Mouse (Mus musculus): ENCODE results near the gene Gm960. TPM values are rescaled to one million over a fixed set of nuclear protein-coding genes. Genes with fewer than 3 reads are reported as not detected.

The Gm960 gene
- polyA plus RNA-seq, 1 experiment, result not detected

- Histone ChIP-seq H3K27ac (replicated peaks; ENCODE audit: low read depth, low read length) (no peak overlapping the region), H3K4me3 (ENCODE audit: insufficient read depth, low read depth, low read length) (no peak overlapping the region), H3K4me1 (ENCODE audit: control insufficient read depth, insufficient read depth, insufficient read length, low read length) (no peaks in the 10 kb centered on the region)
Measured at GRCm38 (mm10) chr19:4719351-4719764, 20.9 kb upstream of the Gm960 start.

GRCm38 (mm10) chr19:4718716-4719115 is 20.2 kb upstream of the Gm960 start:
- no peak overlapping the region for H3K27ac ChIP-seq (replicated peaks; ENCODE audit: low read depth, low read length)
- no peaks in the 10 kb centered on the region for H3K4me1 ChIP-seq (ENCODE audit: control insufficient read depth, insufficient read depth, insufficient read length, low read length)
- no peak overlapping the region for H3K4me3 ChIP-seq (ENCODE audit: insufficient read depth, low read depth, low read length)

GRCm38 (mm10) chr19:4717281-4717680 is 18.8 kb upstream of the Gm960 start:
- Histone ChIP-seq H3K4me3 (ENCODE audit: insufficient read depth, low read depth, low read length) (no peak overlapping the region), H3K4me1 (ENCODE audit: control insufficient read depth, insufficient read depth, insufficient read length, low read length) (no peaks in the 10 kb centered on the region), H3K27ac (replicated peaks; ENCODE audit: low read depth, low read length) (no peak overlapping the region)

GRCm38 (mm10) chr19:4716756-4717155 is 18.3 kb upstream of the Gm960 start:
- Histone ChIP-seq H3K4me3 (ENCODE audit: insufficient read depth, low read depth, low read length) (no peak overlapping the region), H3K4me1 (ENCODE audit: control insufficient read depth, insufficient read depth, insufficient read length, low read length) (no peaks in the 10 kb centered on the region), H3K27ac (replicated peaks; ENCODE audit: low read depth, low read length) (no peak overlapping the region)

DNA sequence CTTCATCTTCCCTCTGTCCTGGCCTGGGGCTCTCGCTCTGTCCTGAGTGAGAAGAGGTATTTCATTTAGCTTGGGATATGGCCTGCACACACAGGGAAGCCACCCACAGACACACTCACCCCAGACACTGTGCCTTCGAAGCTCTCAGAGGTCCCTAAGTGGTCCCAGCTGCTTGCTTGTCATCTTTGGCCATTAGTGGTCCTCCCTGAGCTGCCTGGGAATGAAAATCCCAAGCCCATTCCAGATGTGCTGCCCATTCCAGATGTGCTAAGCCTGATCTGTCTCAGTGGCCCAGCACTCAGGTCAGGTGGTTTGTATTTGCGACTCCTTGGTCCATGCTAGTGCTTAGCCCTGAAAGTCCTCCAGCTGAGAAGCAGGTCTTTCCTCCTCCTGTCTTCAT is 15.4 kb upstream of the Gm960 start:
- no peak overlapping the region for H3K27ac ChIP-seq (replicated peaks; ENCODE audit: low read depth, low read length)
- no peaks in the 10 kb centered on the region for H3K4me1 ChIP-seq (ENCODE audit: control insufficient read depth, insufficient read depth, insufficient read length, low read length)
- no peak overlapping the region for H3K4me3 ChIP-seq (ENCODE audit: insufficient read depth, low read depth, low read length)

DNA sequence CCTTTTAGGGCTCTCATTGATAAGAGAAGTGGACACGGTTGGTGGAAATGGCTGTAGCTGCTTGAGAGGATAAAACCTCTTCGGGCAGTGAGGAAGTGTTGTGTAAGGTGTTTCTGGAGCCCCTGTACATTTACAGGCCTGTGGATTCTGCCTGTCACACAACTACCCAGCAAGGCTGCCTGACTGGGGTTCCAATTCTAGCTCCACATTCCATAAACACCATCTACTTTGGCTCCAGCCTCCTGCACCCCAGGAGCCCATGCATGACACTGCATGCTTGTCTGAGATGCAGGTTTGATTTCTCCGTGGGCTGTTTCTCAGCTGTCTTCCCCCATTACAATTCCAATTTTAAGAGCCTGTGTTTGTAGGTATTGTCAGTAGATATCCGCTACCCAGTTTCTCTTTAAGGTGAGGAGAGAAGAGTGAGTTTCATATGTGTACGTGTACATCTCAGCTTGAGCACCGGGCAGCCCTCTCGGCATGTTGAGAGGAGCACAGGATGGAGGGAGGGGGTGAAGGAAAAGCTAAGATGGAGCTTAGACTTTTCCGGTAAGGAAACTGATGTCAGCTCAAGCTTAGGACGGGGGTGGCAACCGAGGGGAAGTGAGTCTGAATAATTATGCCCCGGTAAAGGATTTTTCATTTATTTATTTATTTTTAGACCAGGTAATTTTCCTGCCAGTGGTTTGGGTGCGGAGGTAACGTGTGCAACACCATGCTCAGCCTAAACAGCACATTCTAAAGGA is 14.5 kb upstream of the Gm960 start:
- H3K27ac ChIP-seq (replicated peaks; ENCODE audit: low read depth, low read length), result no peak overlapping the region
- H3K4me1 ChIP-seq (ENCODE audit: control insufficient read depth, insufficient read depth, insufficient read length, low read length), result no peaks in the 10 kb centered on the region
- no peak overlapping the region for H3K4me3 ChIP-seq (ENCODE audit: insufficient read depth, low read depth, low read length)

- H3K4me1 ChIP-seq (ENCODE audit: control insufficient read depth, insufficient read depth, insufficient read length, low read length), result no peaks in the 10 kb centered on the region
- H3K4me3 ChIP-seq (ENCODE audit: insufficient read depth, low read depth, low read length), result peak overlapping the region; percentile 33; the same call in 1 of the 2 replicates
- no peak overlapping the region for H3K27ac ChIP-seq (replicated peaks; ENCODE audit: low read depth, low read length)
Measured at GRCm38 (mm10) chr19:4712156-4712780, 13.8 kb upstream of the Gm960 start.

DNA sequence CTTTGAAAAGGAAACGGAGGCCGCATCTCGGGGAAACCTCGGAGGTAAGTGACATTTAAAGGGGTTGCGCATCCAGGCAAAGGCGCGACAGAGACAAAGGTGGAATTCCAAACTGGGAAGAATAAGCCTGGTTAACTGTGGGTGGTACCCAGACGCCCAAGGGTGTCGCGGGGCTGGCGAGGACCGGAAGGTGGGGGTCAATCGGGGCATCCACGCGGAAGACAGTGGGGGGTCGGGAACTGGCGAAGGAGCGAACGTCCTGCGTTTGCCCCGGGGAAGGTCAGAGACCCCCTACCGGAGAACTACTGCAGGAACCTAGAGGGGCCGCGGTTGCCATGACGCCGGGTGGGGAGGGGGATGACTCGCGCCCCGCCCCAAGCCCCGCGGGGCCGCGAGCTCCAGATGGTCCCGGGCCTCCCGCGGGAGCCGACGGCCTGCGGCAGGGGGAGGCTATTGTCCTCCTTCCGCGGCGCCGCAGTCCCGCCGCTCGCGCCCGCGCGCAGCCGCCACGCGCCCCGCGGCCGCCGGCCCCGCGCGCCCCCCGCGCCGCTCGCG is 13.2 kb upstream of the Gm960 start:
- H3K4me3 ChIP-seq (ENCODE audit: insufficient read depth, low read depth, low read length), result peak overlapping the region; percentile 33; the same call in 1 of the 2 replicates
- no peaks in the 10 kb centered on the region for H3K4me1 ChIP-seq (ENCODE audit: control insufficient read depth, insufficient read depth, insufficient read length, low read length)
- no peak overlapping the region for H3K27ac ChIP-seq (replicated peaks; ENCODE audit: low read depth, low read length)

GRCm38 (mm10) chr19:4711098-4711600 is 12.7 kb upstream of the Gm960 start, which contains the start of gene Sptbn2:
TSS of gene Sptbn2 (plus strand) at chr19:4711167.
- H3K27ac ChIP-seq (replicated peaks; ENCODE audit: low read depth, low read length), result no peak within 1 kb of the TSS
- peak within 1 kb of the TSS; percentile 33; the same call in 1 of the 2 replicates for H3K4me3 ChIP-seq (ENCODE audit: insufficient read depth, low read depth, low read length)
- H3K4me1 ChIP-seq (ENCODE audit: control insufficient read depth, insufficient read depth, insufficient read length, low read length), result no peaks in the 10 kb centered on the region

DNA sequence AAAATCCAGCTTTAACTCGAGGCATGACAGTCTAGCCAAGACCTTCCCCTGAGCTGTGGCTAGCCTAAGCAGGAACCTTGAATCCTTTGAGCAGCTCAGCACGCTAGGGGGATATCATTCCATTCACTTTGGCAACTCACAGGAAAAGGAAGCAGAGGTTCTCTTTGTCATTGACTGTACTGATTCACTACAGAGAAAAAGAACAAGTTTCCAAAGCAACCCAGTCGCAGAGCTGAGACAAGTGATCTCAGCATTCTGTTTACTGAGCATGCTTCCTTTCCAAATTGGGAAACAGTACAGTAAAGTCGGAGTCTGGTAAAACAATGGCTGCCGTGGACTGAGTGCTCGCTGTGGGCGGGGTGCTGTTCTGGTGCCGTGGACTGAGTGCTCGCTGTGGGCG is 10.3 kb upstream of the Gm960 start:
- Histone ChIP-seq H3K4me1 (ENCODE audit: control insufficient read depth, insufficient read depth, insufficient read length, low read length) (no peaks in the 10 kb centered on the region), H3K27ac (replicated peaks; ENCODE audit: low read depth, low read length) (no peak overlapping the region), H3K4me3 (ENCODE audit: insufficient read depth, low read depth, low read length) (no peak overlapping the region)

GRCm38 (mm10) chr19:4701221-4701620 is 2.8 kb upstream of the Gm960 start:
- H3K4me3 ChIP-seq (ENCODE audit: insufficient read depth, low read depth, low read length), result no peak overlapping the region
- H3K4me1 ChIP-seq (ENCODE audit: control insufficient read depth, insufficient read depth, insufficient read length, low read length), result no peaks in the 10 kb centered on the region; the same call in 1 of the 2 replicates
- H3K27ac ChIP-seq (replicated peaks; ENCODE audit: low read depth, low read length), result no peak overlapping the region

- Histone ChIP-seq H3K27ac (replicated peaks; ENCODE audit: low read depth, low read length) (no peak overlapping the region), H3K4me1 (ENCODE audit: control insufficient read depth, insufficient read depth, insufficient read length, low read length) (no peaks in the 10 kb centered on the region; the same call in 1 of the 2 replicates), H3K4me3 (ENCODE audit: insufficient read depth, low read depth, low read length) (no peak overlapping the region)
Measured at GRCm38 (mm10) chr19:4700656-4701055, 2.2 kb upstream of the Gm960 start.

- no peak overlapping the region for H3K4me3 ChIP-seq (ENCODE audit: insufficient read depth, low read depth, low read length)
- no peaks in the 10 kb centered on the region; the same call in 1 of the 2 replicates for H3K4me1 ChIP-seq (ENCODE audit: control insufficient read depth, insufficient read depth, insufficient read length, low read length)
- H3K27ac ChIP-seq (replicated peaks; ENCODE audit: low read depth, low read length), result no peak overlapping the region
Measured at GRCm38 (mm10) chr19:4699821-4700220, 1.4 kb upstream of the Gm960 start.

- no peaks in the 10 kb centered on the region; the same call in 1 of the 2 replicates for H3K4me1 ChIP-seq (ENCODE audit: control insufficient read depth, insufficient read depth, insufficient read length, low read length)
- H3K27ac ChIP-seq (replicated peaks; ENCODE audit: low read depth, low read length), result no peak overlapping the region
- peak overlapping the region; percentile 3; the same call in 1 of the 2 replicates for H3K4me3 ChIP-seq (ENCODE audit: insufficient read depth, low read depth, low read length)
Measured at GRCm38 (mm10) chr19:4698856-4699255, 388 bp upstream of the Gm960 start.

- H3K27ac ChIP-seq (replicated peaks; ENCODE audit: low read depth, low read length), result no peak overlapping the region
- H3K4me3 ChIP-seq (ENCODE audit: insufficient read depth, low read depth, low read length), result peak overlapping the region; percentile 64; the same call in 1 of the 2 replicates
- no peaks in the 10 kb centered on the region; the same call in 1 of the 2 replicates for H3K4me1 ChIP-seq (ENCODE audit: control insufficient read depth, insufficient read depth, insufficient read length, low read length)
Measured at GRCm38 (mm10) chr19:4697721-4698120, 747 bp downstream of the Gm960 start.

Measured in brown adipose tissue, adult 24 weeks (tissue).